Mouse (Mus musculus) intestine, postnatal 0 days (tissue): Measurements from ENCODE around the gene Mex3a. TPM values are rescaled to one million over a fixed set of nuclear protein-coding genes. Genes with fewer than 3 reads are reported as not detected.
A peak's percentile ranks its signal among the peaks of the same experiment; 100 is the strongest.

Experiments used
- ATAC-seq: fragments of 200-750 bp; cut with Nextera tagmentation; 2 replicates; pipeline ENCODE4 v1.8.0; 2017; ENCODE audit warnings: mild to moderate bottlenecking, moderate TSS enrichment, moderate library complexity
- H3K27ac ChIP-seq: fragments of 300-500 bp; sonication (generic); 2 replicates; pipeline ENCODE4 v1.5.1; 2014; ENCODE audit warnings: mild to moderate bottlenecking, low read depth, low read length, moderate library complexity
- H3K27me3 ChIP-seq: fragments of 300-500 bp; sonication (generic); replicated peaks from 2 replicates; pipeline ENCODE4 v1.6.1; 2014; ENCODE audit warnings: low read length, mixed read lengths; ENCODE audit not compliant: control insufficient read depth, insufficient read depth
- H3K36me3 ChIP-seq: fragments of 300-500 bp; sonication (generic); 2 replicates; pipeline ENCODE4 v1.6.1; 2014; ENCODE audit warnings: mild to moderate bottlenecking, moderate library complexity; ENCODE audit not compliant: control insufficient read depth, insufficient read depth
- H3K4me1 ChIP-seq: fragments of 300-500 bp; sonication (generic); replicated peaks from 2 replicates; pipeline ENCODE4 v1.6.1; 2014; ENCODE audit warnings: antibody characterized with exemption, low read length, mixed read lengths; ENCODE audit not compliant: control insufficient read depth, insufficient read depth
- H3K4me2 ChIP-seq: fragments of 300-500 bp; sonication (generic); replicated peaks from 2 replicates; pipeline ENCODE4 v1.6.1; 2014; ENCODE audit warnings: low read depth, mild to moderate bottlenecking, moderate library complexity
- H3K4me3 ChIP-seq: fragments of 300-500 bp; sonication (generic); 2 replicates; pipeline ENCODE4 v1.5.1; 2014; ENCODE audit warnings: low read depth, low read length
- H3K9ac ChIP-seq: fragments of 300-500 bp; sonication (generic); 2 replicates; pipeline ENCODE4 v1.6.1; 2014; ENCODE audit warnings: mild to moderate bottlenecking, low read depth, low read length
- H3K9me3 ChIP-seq: fragments of 300-500 bp; sonication (generic); 2 replicates; pipeline ENCODE4 v1.6.1; 2016; ENCODE audit warnings: mixed run types; ENCODE audit not compliant: control insufficient read depth
- CTCF ChIP-seq: sonication (generic); IDR thresholded peaks from 2 replicates; pipeline ENCODE4 v1.5.1; 2016; ENCODE audit warnings: low read depth, mild to moderate bottlenecking, control low read depth, antibody characterized with exemption, moderate library complexity
- WGBS: fragments of 180-500 bp; shearing (Covaris S2); extraction: QIAGEN DNeasy Blood & Tissue Kit; methylation state at CpG from one replicate; pipeline ENCODE4 v1.1.7; 2014; 5-methylcytosine and 5-hydroxymethylcytosine counted together
- polyA plus RNA-seq: library from polyadenylated mRNA; unstranded; fragments of >200 nt; fragmentation: Nextera tagmentation; extraction: Ambion mirVana; gene quantifications from 2 replicates; pipeline ENCODE4 v1.2.1, GENCODE M21; 2015

Gene Mex3a
- polyA plus RNA-seq, 1 experiment from 2014 or later, result 2.8 TPM

DNA sequence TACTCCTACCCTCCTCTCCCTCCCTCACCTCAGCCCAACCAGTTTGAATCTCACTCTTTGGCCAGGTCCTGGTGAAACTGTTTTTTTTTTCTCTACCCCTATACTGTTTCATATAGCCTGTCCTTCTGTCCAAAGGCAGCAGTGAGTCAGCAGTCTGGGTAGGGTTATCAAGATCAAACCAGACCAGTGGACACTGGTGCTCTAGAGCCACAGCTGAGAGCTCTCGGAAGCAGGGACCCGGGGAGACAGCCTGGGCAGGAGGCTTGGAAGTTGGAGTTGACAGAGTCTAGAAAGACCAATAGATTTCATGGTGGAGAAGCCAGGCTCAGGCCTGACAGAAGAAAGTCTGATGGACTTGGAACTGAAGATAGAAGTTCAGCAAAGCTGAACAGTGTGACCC is 36.4 kb downstream of the Mex3a start:
- Histone ChIP-seq H3K4me1 (peaks cover 3% of the 10 kb centered on the region; the same call in 1 of the 2 replicates), H3K36me3 (peaks cover 46% of the 10 kb centered on the region)

DNA sequence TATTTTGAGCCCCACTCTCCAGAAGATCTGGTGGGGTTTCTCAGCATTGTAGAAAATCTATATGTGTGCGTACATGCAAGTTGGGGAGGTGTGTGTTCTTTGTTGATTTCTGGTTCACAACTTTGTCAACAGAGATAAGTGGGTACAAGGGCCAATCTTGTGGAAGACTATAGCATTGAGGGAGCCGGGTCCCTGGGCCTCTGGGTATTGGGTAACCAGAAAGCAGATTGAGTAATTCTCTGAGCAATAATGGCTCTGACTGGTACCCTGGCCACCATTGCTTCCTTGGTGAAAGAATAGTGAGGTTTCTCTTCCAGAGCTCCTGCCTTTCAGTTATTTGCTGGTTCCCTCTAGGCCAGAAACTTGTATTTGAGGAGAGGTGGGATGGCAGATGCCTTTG is 36.9 kb downstream of the Mex3a start:
- H3K36me3 ChIP-seq, result peaks cover 41% of the 10 kb centered on the region
- WGBS, result 46% methylated on average over 2 of the region's 2 CpGs
- H3K27ac ChIP-seq, result peak overlapping the region; percentile 91
- TF ChIP-seq CTCF, result no peak
- H3K27me3 ChIP-seq, result no peaks in the 10 kb centered on the region
- peaks cover 3% of the 10 kb centered on the region; the same call in 1 of the 2 replicates for H3K4me1 ChIP-seq
- H3K4me2 ChIP-seq, result 0 out of 2 replicates have a peak overlapping the region, but pooled peaks have one; percentile 13
- peak; percentile 86 for ATAC-seq
- no peaks in the 10 kb centered on the region for H3K9me3 ChIP-seq
- no peak overlapping the region for H3K4me3 ChIP-seq
- H3K9ac ChIP-seq, result no peak overlapping the region

More for the DNA sequence above, 36.4 kb downstream of the Mex3a start:
- no peaks in the 10 kb centered on the region for H3K27me3 ChIP-seq
- ATAC-seq, result peak; percentile 64
- H3K9ac ChIP-seq, result no peak overlapping the region
- WGBS, result 79% methylated on average over 2 of the region's 2 CpGs
- no peak for TF ChIP-seq CTCF
- H3K4me3 ChIP-seq, result no peak overlapping the region
- H3K4me2 ChIP-seq, result no peak overlapping the region
- peak overlapping the region; percentile 91 for H3K27ac ChIP-seq
- no peaks in the 10 kb centered on the region for H3K9me3 ChIP-seq

DNA sequence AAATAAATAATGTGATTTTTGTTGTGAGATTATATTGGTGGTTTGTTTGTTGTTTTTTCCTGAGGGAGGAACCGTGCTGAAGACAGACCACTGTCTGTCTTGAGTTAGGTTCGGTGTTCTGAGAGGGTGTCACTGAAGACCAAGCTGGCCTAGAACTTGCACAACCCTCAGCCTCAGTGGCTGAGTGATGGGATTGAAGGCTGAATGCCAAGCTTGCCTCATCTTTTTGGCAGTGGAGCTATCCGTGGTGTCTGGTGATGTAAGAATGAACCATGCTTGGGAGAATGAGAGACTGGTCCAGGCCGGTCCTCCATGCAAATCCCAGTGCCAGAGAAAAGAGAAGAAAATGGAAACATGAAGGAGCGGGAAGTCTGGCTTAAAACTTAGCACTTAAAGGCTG is 37.5 kb downstream of the Mex3a start:
- no peak overlapping the region for H3K9ac ChIP-seq
- H3K27ac ChIP-seq, result peak overlapping the region; percentile 91
- H3K4me1 ChIP-seq, result peaks cover 3% of the 10 kb centered on the region; the same call in 1 of the 2 replicates
- H3K4me3 ChIP-seq, result no peak overlapping the region
- no peaks in the 10 kb centered on the region for H3K27me3 ChIP-seq
- WGBS, result 90% methylated on average over 5 of the region's 5 CpGs
- no peak for TF ChIP-seq CTCF
- H3K9me3 ChIP-seq, result no peaks in the 10 kb centered on the region
- no peak overlapping the region for H3K4me2 ChIP-seq
- ATAC-seq, result no peak
- peaks cover 35% of the 10 kb centered on the region for H3K36me3 ChIP-seq

DNA sequence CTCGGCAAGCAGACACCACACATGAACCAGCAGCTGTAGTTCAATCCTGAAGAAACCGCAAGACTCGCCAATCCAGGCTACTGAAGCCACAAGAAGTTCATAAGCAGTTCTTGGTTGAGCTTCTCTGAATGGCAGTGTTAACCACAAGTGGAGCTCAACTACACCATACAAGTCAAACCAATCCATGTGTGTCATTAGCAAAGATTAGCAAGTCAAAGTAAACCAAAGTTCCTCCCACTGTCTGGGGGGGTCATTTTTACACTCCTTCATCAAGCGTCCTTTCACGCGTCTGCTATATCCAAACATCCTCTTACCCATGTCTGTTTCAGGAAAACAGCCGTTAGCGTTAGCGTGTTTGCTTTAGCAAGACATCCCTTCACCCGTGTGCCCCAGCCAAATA is 38.1 kb downstream of the Mex3a start:
- Histone ChIP-seq H3K4me3 (no peak overlapping the region), H3K36me3 (peaks cover 28% of the 10 kb centered on the region), H3K4me1 (peaks cover 3% of the 10 kb centered on the region; the same call in 1 of the 2 replicates), H3K9ac (no peak overlapping the region), H3K9me3 (no peaks in the 10 kb centered on the region), H3K4me2 (no peak overlapping the region), H3K27ac (no peak overlapping the region), H3K27me3 (no peaks in the 10 kb centered on the region)
- no peak for TF ChIP-seq CTCF
- ATAC-seq, result no peak
- WGBS, result 91% methylated on average over 10 of the region's 10 CpGs

DNA sequence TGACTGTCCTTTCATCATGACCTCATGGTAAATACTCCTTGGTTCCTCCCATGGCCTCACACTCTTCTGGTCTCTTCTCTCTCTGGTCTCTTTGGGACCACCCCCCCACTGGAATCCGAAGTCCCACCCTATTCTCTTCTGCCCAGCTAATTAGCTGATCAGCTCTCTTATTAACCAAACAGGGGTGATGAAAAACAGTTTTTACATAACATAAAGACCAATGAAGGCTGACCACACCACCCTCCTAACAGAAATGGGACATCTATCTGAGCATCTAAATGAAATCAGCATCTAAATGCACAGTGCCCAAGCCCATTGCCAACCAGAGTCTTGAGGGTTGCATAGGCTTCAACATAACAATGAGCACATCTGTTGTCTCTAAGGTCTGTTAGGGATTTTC is 39.7 kb downstream of the Mex3a start:
- Histone ChIP-seq H3K4me1 (peaks cover 3% of the 10 kb centered on the region; the same call in 1 of the 2 replicates), H3K27ac (no peak overlapping the region), H3K9me3 (no peaks in the 10 kb centered on the region), H3K9ac (no peak overlapping the region), H3K4me3 (no peak overlapping the region), H3K4me2 (no peak overlapping the region), H3K36me3 (peaks cover 13% of the 10 kb centered on the region), H3K27me3 (no peaks in the 10 kb centered on the region)
- TF ChIP-seq CTCF, result no peak
- WGBS, result 68% methylated on average over 1 of the region's 1 CpGs
- no peak for ATAC-seq

DNA sequence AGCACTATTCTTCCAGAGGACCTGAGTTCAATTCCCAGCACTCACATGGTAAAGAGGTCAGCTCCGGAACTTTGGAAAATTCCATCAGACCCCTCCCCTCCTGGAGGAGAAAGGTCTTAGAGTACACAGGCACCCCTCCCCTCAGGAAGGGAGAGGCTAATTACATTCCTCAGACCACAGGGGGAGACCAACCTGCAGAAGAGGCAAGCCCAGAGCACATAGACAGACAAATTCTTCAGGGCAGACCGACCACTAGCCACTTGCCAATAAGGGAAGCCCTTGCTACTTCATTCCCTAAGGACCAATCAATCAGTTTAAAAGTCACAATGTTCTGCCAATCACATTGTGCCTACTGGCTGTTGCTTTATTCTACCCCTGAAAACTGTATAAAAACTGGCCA is 40.6 kb downstream of the Mex3a start:
- H3K27me3 ChIP-seq, result no peaks in the 10 kb centered on the region

DNA sequence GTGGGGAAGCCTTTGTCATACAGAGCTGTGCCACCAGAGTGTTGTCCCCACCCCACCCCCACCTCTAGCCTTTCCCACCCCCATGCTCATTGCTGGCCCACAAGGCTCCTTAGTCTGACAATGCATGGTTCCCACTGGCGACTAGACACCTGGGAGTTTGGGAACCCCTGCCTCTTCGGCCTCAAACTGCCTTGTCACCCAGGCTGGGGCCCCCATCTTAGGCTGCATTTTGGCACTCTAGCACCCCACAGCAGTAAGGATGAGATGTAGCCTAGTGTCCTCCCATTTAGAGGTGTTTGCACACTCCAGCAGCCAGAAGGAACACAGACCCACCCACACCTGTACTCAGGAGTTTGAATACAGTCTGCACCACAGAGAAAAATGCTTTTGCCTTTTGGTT is 41.6 kb downstream of the Mex3a start:
- ATAC-seq, result no peak
- Histone ChIP-seq H3K4me1 (no peaks in the 10 kb centered on the region), H3K27me3 (no peaks in the 10 kb centered on the region), H3K4me3 (no peak overlapping the region), H3K4me2 (no peak overlapping the region), H3K9ac (no peak overlapping the region), H3K27ac (no peak overlapping the region), H3K9me3 (no peaks in the 10 kb centered on the region), H3K36me3 (no peaks in the 10 kb centered on the region)
- TF ChIP-seq CTCF, result no peak
- 73% methylated on average over 2 of the region's 2 CpGs for WGBS

More for the DNA sequence above, 40.6 kb downstream of the Mex3a start:
- H3K4me3 ChIP-seq, result no peak overlapping the region
- H3K9ac ChIP-seq, result no peak overlapping the region
- peaks cover 10% of the 10 kb centered on the region for H3K36me3 ChIP-seq
- H3K4me2 ChIP-seq, result no peak overlapping the region
- H3K27ac ChIP-seq, result no peak overlapping the region
- 72% methylated on average over 2 of the region's 2 CpGs for WGBS
- ATAC-seq, result no peak
- TF ChIP-seq CTCF, result no peak
- H3K9me3 ChIP-seq, result no peaks in the 10 kb centered on the region
- H3K4me1 ChIP-seq, result peaks cover 3% of the 10 kb centered on the region; the same call in 1 of the 2 replicates
